Mouse (Mus musculus): ENCODE measurements at regions not wholly inside any gene's neighbourhood (a gene's known extent, or its start where the extent isn't known, plus 50 kb on each side); places are given as distances from the start of the nearest gene placed in this dataset.
A peak's percentile ranks its signal among the peaks of the same experiment; 100 is the strongest.

DNA sequence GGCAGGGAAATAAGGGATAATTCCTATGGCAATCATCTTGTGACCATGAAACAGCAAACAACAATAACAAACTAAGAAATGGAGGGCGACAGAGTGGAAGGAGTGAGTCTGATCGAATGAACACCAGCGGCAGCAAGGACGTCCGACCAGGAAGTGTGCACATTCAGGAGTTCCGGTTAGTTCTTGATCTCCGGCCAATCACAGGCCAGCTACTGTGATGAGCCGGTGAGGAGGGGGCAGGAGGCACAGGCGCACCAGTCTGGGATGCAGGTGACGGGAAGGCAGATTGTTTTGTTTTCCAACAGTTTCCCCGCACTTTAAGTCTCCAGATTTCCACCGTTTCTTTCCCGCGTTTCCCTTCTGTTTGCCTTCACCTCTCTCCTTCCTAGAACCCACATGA, 50.3 kb upstream of the Hunk start:
- ATAC-seq (replicated peaks in 1 of 2; ENCODE audit: insufficient read depth in 1 of 2, low FRiP score in 2 of 2, low TSS enrichment in 1 of 2, low read depth in 1 of 2, poor library complexity in 2 of 2, severe bottlenecking in 2 of 2), result no peak

DNA sequence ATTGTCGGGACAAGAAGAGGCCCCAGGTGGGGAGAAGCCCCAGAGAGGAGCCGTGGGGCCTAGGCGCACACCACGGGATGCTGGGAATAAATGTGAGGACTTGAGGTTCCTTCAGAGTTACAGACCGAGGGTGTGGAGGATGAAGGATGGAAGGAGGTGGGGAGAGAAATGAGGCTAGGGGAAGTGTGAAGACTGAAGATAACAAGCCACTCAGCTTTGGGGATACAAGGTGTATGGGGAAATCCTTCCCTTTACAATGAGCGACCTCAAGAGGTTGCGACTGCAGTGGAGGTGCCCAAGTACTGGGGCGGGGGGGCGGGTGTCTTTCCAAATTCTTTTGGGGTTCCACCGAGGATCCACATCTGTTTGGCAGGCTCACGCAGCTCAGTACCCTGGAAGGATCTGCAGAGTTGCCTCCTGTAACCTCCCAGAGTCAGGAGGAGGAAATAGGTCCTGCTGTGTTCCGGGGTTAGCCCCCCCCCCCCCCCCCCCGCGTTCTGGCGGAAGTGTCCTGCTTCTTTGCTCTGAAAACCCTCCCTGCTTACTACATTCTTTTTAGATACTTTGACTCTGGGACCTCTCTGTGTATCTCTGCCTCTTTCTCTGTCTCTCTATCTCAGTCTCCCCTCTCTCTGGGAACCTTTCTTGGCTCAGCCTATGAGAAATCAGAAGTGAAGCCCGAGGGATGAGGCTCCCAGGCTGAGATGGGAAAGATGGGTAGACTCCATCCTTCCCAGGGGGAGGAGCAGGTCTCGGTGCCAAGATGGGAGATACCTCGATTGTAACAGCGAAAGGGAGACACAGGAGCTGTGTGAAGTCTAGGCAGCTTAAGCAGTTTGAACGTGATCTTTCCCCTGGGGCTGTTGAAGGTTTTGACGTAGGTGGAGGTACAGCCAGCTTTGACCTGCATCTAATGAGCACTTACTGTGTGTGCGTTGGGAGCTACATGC, 49.8 kb upstream of the Scaf4 start:
- ATAC-seq (replicated peaks in 1 of 2; ENCODE audit: insufficient read depth in 1 of 2, low FRiP score in 2 of 2, low TSS enrichment in 1 of 2, low read depth in 1 of 2, poor library complexity in 2 of 2, severe bottlenecking in 2 of 2), result peak; percentile 30 to 46; a peak in 3 of 4 replicates
